Mouse (Mus musculus) heart, embryonic 13.5 days (tissue): Measurements from ENCODE around the gene Fgf2. TPM values are rescaled to one million over a fixed set of nuclear protein-coding genes. Genes with fewer than 3 reads are reported as not detected.

Experiments
- ATAC-seq: fragments of 200-750 bp; cut with Nextera tagmentation; 2 replicates; pipeline ENCODE4 v1.8.0; 2017; ENCODE audit warnings: moderate TSS enrichment; ENCODE audit not compliant: insufficient number of reproducible peaks, low FRiP score, low TSS enrichment; ENCODE audit errors: extremely low read depth
- H3K27ac ChIP-seq: fragments of 300-500 bp; sonication (generic); replicated peaks from 2 replicates; pipeline ENCODE4 v1.5.1; 2015; ENCODE audit warnings: moderate library complexity, mild to moderate bottlenecking, inconsistent platforms
- H3K27me3 ChIP-seq: fragments of 300-500 bp; sonication (generic); replicated peaks from 2 replicates; pipeline ENCODE4 v1.6.1; 2015; ENCODE audit warnings: mild to moderate bottlenecking, inconsistent platforms
- H3K36me3 ChIP-seq: fragments of 300-500 bp; sonication (generic); 2 replicates; pipeline ENCODE4 v1.6.1; 2015; ENCODE audit warnings: mild to moderate bottlenecking, inconsistent platforms
- H3K4me1 ChIP-seq: fragments of 300-500 bp; sonication (generic); 2 replicates; pipeline ENCODE4 v1.6.1; 2015; ENCODE audit warnings: inconsistent platforms
- H3K4me2 ChIP-seq: fragments of 300-500 bp; sonication (generic); 2 replicates; pipeline ENCODE4 v1.6.1; 2015; ENCODE audit warnings: inconsistent platforms, mild to moderate bottlenecking, moderate library complexity
- H3K4me3 ChIP-seq: fragments of 300-500 bp; sonication (generic); 2 replicates; pipeline ENCODE4 v1.5.1; 2015; ENCODE audit warnings: moderate library complexity, mild to moderate bottlenecking, inconsistent platforms
- H3K9ac ChIP-seq: fragments of 300-500 bp; sonication (generic); 2 replicates; pipeline ENCODE4 v1.6.1; 2015; ENCODE audit warnings: inconsistent platforms, mild to moderate bottlenecking, moderate library complexity
- H3K9me3 ChIP-seq: fragments of 300-500 bp; sonication (generic); 2 replicates; pipeline ENCODE4 v1.6.1; 2016; ENCODE audit warnings: inconsistent platforms
- WGBS: fragments of 180-500 bp; shearing (Covaris S2); methylation state at CpG from one replicate; pipeline ENCODE4 v1.1.7; 2015; ENCODE audit warnings: mixed read lengths; 5-methylcytosine and 5-hydroxymethylcytosine counted together
- polyA plus RNA-seq: library from polyadenylated mRNA; unstranded; fragments of >200 nt; fragmentation: Nextera tagmentation; extraction: Ambion mirVana; gene quantifications from 2 replicates; pipeline ENCODE4 v1.2.1, GENCODE M21; 2015

The Fgf2 gene
- polyA plus RNA-seq, 1 experiment from 2014 or later = 0.94 TPM

DNA sequence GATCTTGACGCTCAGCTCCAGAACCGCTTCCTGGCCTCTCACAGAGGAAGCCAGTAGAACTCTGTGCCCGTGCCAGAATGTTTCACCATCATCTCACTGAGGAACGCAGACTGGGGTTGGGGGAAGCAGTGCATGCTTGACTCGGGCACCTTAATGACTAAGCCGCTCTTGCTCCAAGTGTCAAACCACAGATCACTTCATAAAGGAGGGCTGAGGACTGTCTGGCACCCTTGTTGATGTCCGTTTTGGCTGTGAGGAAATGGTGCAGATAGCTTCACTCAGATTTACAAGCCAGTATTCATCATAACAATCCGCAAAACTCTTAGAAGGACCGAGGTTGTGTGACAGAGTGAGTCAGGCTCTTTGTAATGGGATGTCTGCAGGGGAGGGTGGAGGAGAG is 12.6 kb downstream of the Fgf2 start:
- no peak overlapping the region for H3K27ac ChIP-seq
- no peak overlapping the region for H3K4me2 ChIP-seq
- H3K9me3 ChIP-seq = no peaks in the 10 kb centered on the region
- no peak overlapping the region for H3K9ac ChIP-seq
- WGBS = 66% methylated on average over 9 of the region's 9 CpGs
- no peak overlapping the region for H3K4me3 ChIP-seq
- no peak for ATAC-seq
- H3K36me3 ChIP-seq = no peaks in the 10 kb centered on the region
- H3K27me3 ChIP-seq = 0 out of 2 replicates have a peak, but pooled peaks cover 6% of the 10 kb centered on the region
- no peaks in the 10 kb centered on the region; the same call in 1 of the 2 replicates for H3K4me1 ChIP-seq

DNA sequence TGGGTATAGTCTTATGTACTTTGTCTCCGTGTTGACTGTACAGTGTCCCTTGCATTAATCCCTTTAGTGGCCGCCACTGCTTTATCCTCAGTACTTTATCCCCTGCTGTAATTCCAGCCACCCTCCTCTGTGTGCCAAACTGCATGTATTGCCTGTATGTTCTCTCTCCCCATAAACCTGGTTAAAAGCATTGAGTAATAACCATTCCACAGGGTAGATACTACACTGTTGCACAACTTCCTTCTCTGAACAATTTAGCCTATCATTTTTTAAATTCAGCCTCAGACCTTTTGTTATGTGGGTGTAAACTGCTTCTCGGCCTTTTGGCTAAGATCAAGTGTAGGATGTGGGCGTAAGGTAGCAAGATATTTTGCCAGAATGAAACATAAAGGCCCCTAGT is 17.0 kb downstream of the Fgf2 start:
- 73% methylated on average over 4 of the region's 4 CpGs for whole genome bisulfite sequencing
- no peaks in the 10 kb centered on the region for H3K36me3 ChIP-seq
- H3K27me3 ChIP-seq = no peaks in the 10 kb centered on the region
- ATAC-seq = no peak
- no peak overlapping the region for H3K4me2 ChIP-seq
- no peak overlapping the region for H3K9ac ChIP-seq
- no peak overlapping the region for H3K4me3 ChIP-seq
- H3K9me3 ChIP-seq = no peaks in the 10 kb centered on the region
- no peak overlapping the region for H3K27ac ChIP-seq
- peaks cover 14% of the 10 kb centered on the region for H3K4me1 ChIP-seq

DNA sequence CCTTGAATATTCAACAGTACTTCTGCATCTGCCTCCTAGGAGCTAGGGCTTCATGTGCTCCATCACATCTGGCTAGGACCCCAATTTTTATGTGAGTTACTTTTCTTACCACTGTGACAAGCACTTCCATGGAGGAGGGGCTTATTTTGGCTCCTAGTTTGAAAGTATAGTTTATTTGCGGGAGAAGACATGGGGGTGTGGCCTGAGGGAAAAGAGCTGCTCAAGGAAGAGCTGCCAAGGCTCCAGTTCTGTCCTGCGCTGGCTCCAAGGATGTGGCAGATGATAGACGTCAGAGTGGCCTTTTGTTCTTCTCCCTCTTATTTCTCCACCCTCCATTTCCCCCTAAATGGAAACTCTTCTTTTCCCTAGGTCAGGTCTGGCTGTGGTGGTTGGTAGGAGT is 17.8 kb downstream of the Fgf2 start:
- H3K9me3 ChIP-seq = no peaks in the 10 kb centered on the region
- H3K4me3 ChIP-seq = no peak overlapping the region
- no peaks in the 10 kb centered on the region for H3K36me3 ChIP-seq
- peak overlapping the region; percentile 29; the same call in 1 of the 2 replicates for H3K27ac ChIP-seq
- H3K27me3 ChIP-seq = no peaks in the 10 kb centered on the region
- H3K4me1 ChIP-seq = peaks cover 14% of the 10 kb centered on the region
- H3K9ac ChIP-seq = no peak overlapping the region
- no peak for ATAC-seq
- no peak overlapping the region for H3K4me2 ChIP-seq
- 42% methylated on average over 3 of the region's 3 CpGs for WGBS

DNA sequence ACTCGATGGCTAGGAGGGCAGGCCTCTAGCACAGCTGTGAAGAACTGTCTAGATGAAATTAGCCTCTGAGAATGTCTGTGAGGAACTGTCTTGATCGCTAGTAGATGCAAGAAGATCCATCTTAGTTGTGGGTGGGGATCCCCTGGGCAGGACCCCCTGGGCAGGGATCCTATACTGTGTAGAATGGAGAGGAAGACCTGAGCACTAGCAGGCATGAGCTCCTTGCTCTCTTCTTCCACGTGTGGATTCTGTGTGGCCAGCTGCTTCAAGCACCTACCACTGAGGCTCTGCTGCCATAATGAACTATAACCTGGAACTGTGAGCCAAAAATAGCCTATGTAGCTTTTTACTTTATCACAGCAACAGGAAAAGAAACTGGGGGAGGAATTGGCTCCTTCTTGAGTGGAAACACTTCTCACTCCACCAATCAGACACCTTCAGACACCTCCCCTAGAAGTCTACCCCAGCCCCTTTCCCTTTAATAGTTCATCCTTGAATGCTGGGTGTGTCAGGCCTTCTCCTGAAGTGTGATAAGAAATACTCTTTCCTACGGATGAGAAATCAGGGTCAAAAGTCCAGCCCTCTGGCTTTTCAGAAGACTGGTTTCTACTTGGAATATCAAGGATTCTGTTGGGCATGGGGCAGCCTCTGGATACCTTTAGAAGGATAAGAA is 18.4 kb downstream of the Fgf2 start:
- no peak overlapping the region for H3K4me2 ChIP-seq
- H3K27me3 ChIP-seq = no peaks in the 10 kb centered on the region
- H3K27ac ChIP-seq = peak overlapping the region; percentile 42
- no peak overlapping the region for H3K9ac ChIP-seq
- H3K9me3 ChIP-seq = no peaks in the 10 kb centered on the region
- H3K4me1 ChIP-seq = peaks cover 14% of the 10 kb centered on the region
- no peaks in the 10 kb centered on the region for H3K36me3 ChIP-seq
- H3K4me3 ChIP-seq = no peak overlapping the region
- 35% methylated on average over 4 of the region's 4 CpGs for WGBS
- no peak for ATAC-seq

DNA sequence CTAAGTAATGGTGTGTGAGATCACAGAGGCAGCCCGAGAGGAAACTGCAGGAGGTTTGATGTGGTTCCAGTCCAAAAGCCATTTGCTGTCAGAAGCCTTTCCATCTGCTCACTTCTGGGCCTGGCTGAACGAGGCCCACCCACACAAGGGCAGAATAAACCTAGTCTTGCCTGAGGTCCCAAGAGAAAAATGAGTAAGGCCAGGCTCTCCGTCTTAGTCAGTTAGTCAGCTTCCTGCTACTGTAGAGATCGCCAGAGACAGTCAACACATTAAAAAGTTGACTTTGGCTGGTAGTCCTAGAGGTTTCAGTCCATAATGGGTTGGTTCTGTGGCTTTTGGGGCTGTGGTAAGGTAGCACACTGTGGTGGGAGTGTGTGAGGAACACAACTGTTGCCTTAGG is 22.3 kb downstream of the Fgf2 start:
- no peak for ATAC-seq
- Histone ChIP-seq H3K9ac (no peak overlapping the region), H3K36me3 (no peaks in the 10 kb centered on the region), H3K9me3 (no peaks in the 10 kb centered on the region), H3K4me3 (no peak overlapping the region), H3K27ac (no peak overlapping the region), H3K4me1 (peaks cover 14% of the 10 kb centered on the region), H3K27me3 (no peaks in the 10 kb centered on the region), H3K4me2 (no peak overlapping the region)
- WGBS = 50% methylated on average over 4 of the region's 4 CpGs

DNA sequence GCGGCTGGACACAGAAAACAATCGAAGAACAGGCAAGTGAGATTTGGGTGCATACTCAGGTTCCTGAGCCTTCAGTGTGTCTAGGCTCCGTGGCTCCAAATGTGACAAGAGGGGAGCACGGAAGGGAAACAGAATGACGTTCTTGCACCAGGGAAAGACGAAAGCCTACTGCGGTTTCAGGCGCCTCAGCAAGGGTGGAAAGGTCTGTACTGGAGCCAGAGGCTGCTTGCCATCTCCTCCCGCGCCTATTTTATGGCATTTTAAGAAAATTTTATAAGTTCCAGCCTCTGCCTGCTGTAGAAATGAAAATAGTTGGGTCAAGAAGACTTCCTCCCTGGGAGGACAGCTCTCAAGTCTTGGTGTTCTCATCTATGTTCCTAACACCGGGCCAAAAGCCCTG is 25.6 kb downstream of the Fgf2 start:
- Histone ChIP-seq H3K9ac (no peak overlapping the region), H3K27ac (no peak overlapping the region), H3K4me2 (no peak overlapping the region), H3K36me3 (no peaks in the 10 kb centered on the region), H3K4me3 (no peak overlapping the region), H3K9me3 (no peaks in the 10 kb centered on the region), H3K27me3 (no peaks in the 10 kb centered on the region), H3K4me1 (peaks cover 5% of the 10 kb centered on the region)
- WGBS = 79% methylated on average over 11 of the region's 11 CpGs
- ATAC-seq = no peak

DNA sequence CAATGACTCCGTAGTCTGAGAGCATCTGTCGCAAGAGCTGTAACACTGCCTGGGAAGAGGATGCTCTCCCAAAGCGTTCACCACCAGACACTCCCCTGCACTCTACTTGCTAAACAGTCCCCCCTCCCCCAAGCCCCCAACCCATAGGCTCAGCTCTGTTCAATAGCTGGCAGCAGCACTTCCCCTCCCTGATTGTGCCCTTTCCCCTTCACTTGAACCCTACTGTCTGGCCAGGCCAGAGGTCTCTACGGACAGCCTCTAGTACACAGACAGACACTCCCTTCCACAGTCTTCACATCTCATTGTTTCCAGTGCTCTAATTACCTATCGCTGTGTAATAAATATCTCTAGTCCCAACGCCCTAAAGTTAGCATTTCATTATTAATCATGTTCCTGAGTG is 29.8 kb downstream of the Fgf2 start:
- Histone ChIP-seq H3K4me1 (peaks cover 31% of the 10 kb centered on the region), H3K27me3 (no peaks in the 10 kb centered on the region), H3K4me2 (no peak overlapping the region), H3K9me3 (no peaks in the 10 kb centered on the region), H3K9ac (no peak overlapping the region), H3K4me3 (no peak overlapping the region), H3K36me3 (no peaks in the 10 kb centered on the region), H3K27ac (no peak overlapping the region; the same call in 1 of the 2 replicates)
- WGBS = 64% methylated on average over 6 of the region's 6 CpGs
- no peak for ATAC-seq

DNA sequence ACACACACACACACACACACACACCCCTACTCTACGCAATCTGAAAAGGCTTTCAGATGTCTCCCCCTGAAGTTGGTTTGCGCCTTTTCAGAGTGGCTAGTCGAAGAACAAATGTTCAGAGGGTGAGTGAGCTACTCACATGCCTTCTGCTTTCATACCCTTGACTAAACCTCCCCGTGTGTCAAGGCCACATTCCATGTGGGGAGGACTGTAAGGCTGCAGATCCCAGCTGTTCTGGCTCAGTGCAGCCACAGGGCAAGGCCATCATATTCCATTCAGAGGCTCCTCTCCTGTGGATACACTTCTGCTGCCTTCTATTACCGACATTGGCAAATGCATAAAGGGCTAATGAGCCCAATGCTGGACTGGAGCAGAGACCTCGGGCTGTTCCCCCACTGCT is 30.3 kb downstream of the Fgf2 start:
- H3K9me3 ChIP-seq = no peaks in the 10 kb centered on the region
- H3K4me1 ChIP-seq = peaks cover 36% of the 10 kb centered on the region
- no peaks in the 10 kb centered on the region for H3K27me3 ChIP-seq
- H3K4me3 ChIP-seq = no peak overlapping the region
- no peak overlapping the region for H3K9ac ChIP-seq
- H3K36me3 ChIP-seq = no peaks in the 10 kb centered on the region
- no peak for ATAC-seq
- H3K27ac ChIP-seq = no peak overlapping the region
- 57% methylated on average over 6 of the region's 6 CpGs for WGBS
- no peak overlapping the region for H3K4me2 ChIP-seq

DNA sequence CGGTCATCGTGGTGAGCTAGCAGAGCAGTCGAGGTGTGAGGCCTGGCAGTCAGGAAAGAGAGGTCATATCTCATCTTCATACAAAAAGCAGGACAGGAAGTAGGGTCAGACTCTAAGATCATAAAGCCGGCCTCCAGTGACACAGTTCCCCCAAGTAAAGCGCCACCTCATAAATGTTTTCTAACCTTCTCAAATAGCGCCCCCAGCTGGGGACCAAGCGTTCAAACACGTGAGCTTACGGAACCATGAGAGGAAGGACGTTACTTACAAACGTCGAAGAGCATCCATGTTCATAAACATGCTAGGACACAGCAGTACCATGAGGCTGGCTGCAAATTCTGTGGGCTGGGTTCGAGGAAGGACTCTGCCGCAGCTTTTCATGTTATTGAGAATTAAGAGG is 31.1 kb downstream of the Fgf2 start:
- no peaks in the 10 kb centered on the region for H3K27me3 ChIP-seq
- no peaks in the 10 kb centered on the region for H3K9me3 ChIP-seq
- WGBS = 82% methylated on average over 14 of the region's 14 CpGs
- H3K4me1 ChIP-seq = peaks cover 38% of the 10 kb centered on the region
- H3K9ac ChIP-seq = no peak overlapping the region
- no peak overlapping the region for H3K4me3 ChIP-seq
- H3K36me3 ChIP-seq = no peaks in the 10 kb centered on the region
- no peak for ATAC-seq
- H3K4me2 ChIP-seq = no peak overlapping the region
- H3K27ac ChIP-seq = no peak overlapping the region

DNA sequence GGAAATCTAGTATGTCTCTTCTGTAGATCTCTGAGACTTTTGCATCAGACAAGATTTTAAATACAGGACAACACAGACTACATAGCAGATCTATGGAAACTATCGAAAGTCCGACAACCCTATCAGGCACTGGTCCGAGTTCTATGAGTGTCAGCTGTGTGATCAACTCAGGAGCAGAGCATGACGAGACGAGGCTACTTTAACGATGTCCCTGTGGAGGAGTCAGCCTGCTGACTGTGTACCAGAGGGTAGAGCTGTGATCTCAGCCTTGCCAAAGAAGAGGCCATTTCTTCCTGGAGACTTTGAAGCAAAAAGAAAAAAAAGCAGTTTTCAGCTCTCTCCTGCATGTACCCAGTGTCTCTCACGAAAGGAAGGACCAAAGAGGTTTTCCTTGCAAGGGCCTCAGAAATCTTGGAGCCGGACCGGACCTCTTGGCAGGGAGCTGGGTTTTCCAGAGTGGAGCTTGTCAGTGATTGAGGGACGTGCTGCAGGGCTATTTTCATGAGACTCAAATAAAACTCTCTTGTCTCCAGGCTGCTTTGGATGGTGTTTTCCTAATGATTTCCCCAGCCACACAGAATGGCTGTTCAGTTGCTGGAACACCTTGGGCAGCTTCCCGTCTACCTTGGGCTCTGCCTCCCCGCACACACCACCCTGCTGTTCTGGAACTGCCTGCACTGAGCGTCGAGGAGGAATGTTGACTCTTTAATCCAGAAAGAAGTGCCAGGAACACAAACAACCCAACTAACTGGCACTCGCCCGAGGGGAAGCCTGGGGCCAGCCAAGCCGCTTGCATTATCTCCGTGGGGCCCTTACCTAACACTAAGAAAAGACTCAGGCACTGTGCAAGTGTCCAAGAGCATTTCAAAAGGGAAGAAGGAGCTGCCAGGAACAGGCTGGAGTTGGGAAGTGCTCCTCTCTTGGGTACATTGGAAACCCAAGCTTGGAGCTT is 32.1 kb downstream of the Fgf2 start:
- Histone ChIP-seq H3K4me3 (no peak overlapping the region), H3K4me2 (no peak overlapping the region), H3K27me3 (no peaks in the 10 kb centered on the region), H3K9ac (no peak overlapping the region; the same call in 1 of the 2 replicates), H3K27ac (peak overlapping the region; percentile 69), H3K4me1 (peaks cover 38% of the 10 kb centered on the region), H3K36me3 (no peaks in the 10 kb centered on the region), H3K9me3 (no peaks in the 10 kb centered on the region)
- ATAC-seq = no peak
- 55% methylated on average over 18 of the region's 18 CpGs for WGBS

DNA sequence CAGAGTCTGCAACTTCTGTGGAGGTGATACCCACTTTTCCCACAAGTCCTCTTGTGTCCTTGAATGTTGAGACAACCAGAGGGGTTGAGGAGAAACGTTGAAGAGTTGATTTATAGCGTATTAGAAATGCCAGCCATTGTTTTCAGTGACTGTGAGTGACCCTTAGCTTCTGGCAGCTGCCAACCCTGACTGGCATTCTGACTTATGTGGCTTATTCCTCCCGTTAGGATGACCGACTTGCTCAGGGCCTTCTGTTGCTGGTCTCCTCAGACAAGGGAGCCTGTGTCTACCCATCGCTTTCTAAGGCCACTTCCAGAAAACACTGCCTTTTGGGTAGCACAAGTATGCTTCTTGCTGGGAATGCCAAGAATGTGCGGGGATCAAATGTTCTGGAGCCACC is 33.3 kb downstream of the Fgf2 start:
- no peaks in the 10 kb centered on the region for H3K36me3 ChIP-seq
- H3K4me1 ChIP-seq = peaks cover 38% of the 10 kb centered on the region
- no peak overlapping the region for H3K4me2 ChIP-seq
- 59% methylated on average over 6 of the region's 6 CpGs for WGBS
- no peak for ATAC-seq
- H3K9me3 ChIP-seq = no peaks in the 10 kb centered on the region
- no peak overlapping the region for H3K9ac ChIP-seq
- H3K27me3 ChIP-seq = no peaks in the 10 kb centered on the region
- no peak overlapping the region for H3K27ac ChIP-seq
- H3K4me3 ChIP-seq = no peak overlapping the region
